Mouse (Mus musculus) urinary bladder, adult 2 months (tissue): ENCODE data around the gene Abhd4. TPM values are rescaled to one million over a fixed set of nuclear protein-coding genes. Genes with fewer than 3 reads are reported as not detected.
"Not testable (repeated sequence)": the region's sequence is repeated elsewhere in the genome, so short reads cannot be mapped to it uniquely, and the experiment has no call there.

ENCODE experiments used
- DNase-seq: peaks from one replicate; pipeline ENCODE4 v3.0.0; 2022; ENCODE audit warnings: low spot score
- polyA plus RNA-seq: library from polyadenylated mRNA; depleted of rRNA; stranded (reverse); fragments of >200 nt; gene quantifications from 2 replicates; pipeline ENCODE4 v1.2.3, GENCODE M21; 2012

Abhd4 gene
- polyA plus RNA-seq, 1 experiment = 38.1 TPM

DNA sequence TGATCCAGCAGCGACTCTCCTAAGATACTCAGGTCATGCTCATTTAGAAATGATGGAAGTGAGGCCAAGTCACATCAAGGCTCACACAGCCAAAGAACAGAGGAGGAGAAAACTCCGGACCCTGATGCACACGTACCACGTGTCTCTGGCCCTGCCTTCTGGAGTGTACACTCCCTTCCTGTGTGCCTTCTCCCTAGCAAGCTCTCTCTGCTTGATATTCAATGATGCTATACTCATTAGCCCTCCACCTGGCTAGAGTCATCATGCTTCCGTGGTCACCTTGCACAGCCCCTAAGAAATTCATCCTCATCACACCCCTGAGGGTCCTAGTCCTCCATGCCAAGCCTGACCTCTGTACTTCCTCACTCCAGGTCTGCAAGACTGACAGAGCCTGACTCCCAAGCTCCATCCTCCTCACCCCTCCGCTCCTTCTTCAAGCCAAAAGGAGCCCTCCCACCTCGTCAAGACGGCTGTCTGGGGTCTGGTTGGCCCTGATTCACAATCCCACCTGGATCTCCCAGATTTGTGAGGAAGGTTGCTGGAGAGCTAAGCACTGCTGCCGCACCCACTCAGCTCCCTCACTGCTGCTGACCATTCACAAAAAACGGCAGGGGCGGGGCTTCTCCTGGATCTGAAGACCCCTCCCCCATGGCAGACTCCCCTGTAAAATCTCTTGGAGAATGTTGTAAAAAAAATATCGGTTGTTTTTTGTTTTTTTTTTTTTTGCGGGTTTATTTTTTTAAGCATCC lies 30.5 kb upstream of the Abhd4 start:
- DNase-seq = no peak

DNA sequence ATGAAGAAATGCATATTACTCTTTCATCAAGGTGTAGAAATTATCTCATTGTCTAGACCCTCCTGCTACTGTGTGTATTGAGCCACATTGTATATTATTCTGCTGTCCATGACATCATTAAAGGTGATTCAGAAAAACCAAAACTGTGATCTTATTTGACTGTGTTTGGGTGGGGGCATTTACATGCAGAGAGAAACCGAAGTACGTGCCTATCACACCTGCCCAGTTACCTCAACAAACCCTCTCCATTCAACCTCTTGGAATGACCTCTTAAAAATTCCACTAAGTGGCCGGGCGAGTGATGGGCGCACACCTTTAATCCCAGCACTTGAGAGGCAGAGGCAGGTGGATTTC lies 29.9 kb upstream of the Abhd4 start:
- no peak for DNase-seq

DNA sequence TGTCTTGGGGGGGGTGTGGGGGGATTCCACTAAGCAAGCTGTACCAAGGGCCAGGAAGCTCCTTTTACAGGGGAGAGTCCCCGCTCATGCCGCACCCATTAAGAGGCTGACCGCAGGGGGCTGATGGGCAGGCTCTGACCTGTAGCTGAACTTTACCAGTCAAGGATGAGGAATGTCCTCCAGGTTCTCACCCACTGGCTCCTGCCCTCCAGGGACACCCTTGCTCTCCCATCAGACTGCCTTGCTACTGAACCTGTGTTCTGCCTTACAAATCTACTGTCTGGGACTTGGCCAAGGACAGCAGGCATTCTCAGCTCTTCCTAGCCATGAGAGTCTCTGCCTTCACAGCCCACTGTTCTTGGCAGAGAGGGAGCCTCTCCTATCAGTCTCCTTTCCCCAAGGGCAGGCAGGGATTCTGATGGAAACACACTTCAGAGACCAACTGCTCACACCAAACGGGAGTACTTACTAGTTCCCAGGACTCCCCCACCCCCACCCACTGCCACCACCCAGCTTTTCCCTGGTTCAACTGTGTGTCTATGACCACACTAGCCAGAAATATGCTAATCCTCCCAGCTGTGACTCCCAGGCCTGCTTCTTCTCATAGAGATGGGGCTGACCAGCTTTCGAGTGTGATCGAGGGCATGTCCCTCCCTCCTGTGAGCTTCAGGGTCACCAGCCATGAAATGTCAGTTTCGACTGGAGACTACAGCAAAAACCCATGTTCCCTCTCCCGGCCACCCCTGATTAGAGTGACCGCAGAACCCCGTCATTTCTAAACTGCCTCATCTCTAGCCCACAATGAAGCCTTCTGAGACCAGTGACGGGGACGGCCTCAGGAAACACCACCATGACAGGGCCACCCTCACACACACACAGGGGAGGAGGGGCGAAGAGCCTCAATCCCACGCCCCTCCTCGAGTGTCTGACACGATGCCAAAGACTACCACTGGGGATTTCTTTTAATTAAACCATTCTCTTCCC lies 29.2 kb upstream of the Abhd4 start:
- DNase-seq = no peak

- no peak for DNase-seq
Observed at GRCm38 (mm10) chr14:54225725-54226124, 28.3 kb upstream of the Abhd4 start.

DNA sequence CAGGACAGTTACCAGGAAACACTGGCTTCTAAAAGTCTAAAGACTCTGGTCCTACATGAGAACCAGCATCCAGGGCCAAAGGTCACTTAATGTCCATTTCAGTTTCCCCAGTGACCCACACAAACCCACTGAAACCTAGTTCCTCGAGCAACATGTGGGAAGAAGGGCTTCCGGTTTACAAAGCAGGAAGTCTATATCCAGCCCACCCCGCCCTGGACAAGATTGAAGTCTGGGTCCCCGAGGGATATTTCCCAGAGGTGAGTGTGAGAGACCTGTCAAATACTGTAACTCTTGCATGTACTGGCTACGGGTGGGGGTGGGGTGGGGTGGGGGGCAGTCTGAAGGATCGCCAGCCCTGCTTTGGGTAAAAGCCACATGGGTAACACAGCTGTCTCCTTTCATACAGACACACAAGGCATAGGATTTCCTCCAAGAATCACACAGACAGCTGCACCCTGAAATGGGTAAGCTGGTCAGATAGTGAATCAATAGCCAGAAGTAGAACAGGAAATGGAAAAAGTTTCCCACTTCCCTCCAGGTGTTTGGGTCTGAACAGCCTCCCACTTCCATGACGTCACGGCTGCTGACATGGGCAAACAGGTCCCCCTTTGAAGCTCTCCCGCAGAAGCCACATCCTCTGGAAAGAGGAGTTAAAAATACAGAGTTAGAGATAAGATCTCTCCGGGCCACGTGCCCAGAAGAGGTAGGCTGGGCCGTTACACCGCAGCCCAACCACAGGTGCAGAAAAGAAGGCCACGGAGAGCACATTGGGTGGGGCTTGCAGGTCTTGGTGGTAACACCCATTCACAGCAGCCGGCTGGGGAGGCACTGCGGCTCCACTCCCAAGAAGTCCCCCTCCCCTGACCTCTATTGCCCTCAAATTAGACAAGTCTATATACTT lies 26.8 kb upstream of the Abhd4 start:
- DNase-seq = peak; percentile 47

DNA sequence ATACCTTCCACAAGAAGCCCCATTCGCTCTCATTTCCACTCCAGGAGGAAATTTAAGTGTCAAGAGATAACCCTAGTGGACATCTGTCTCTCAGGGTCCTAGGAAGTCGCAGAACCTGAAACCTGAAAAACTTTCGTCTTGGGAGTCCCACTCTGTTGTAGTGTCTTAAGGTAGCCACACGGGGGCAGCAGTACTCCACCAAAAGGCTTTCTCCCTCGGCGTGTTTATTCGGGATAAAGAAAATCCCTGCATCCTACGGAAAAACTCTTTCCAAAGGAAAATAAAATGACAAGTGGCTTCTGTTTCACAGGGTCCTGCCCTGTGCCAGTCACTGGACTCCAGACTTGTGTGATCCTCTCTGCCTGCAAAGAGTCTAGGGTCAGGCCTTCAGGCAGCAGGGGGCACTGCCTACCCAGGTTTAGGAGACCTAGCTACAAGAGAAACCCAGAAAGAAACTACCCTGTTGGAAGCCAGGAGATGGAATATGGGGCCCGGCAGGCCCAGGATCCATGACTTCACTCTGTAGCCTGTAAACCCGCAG lies 26.0 kb upstream of the Abhd4 start:
- DNase-seq = peak; percentile 53

GRCm38 (mm10) chr14:54228501-54228900 lies 25.5 kb upstream of the Abhd4 start:
- no peak for DNase-seq

- DNase-seq = no peak
Observed at GRCm38 (mm10) chr14:54228933-54229713, 24.9 kb upstream of the Abhd4 start.

DNA sequence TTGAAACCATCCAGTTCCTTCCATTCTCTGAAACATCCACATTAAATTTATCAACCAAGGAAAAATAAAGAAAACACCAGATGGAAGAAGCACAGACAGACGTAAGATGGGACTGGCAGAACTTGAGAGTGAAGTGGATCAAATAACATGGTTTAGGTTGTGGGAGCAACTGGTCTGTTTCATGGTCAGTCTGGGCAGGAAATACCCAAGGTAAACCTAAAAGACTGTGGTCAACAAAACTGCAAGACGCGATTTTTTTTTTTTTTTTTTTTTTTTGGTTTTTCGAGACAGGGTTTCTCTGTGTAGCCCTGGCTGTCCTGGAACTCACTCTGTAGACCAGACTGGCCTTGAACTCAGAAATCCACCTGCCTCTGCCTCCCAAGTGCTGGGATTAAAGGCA lies 24.1 kb upstream of the Abhd4 start:
- not testable (repeated sequence) for DNase-seq

- DNase-seq = no peak
Observed at GRCm38 (mm10) chr14:54230638-54231150, 23.3 kb upstream of the Abhd4 start.

DNA sequence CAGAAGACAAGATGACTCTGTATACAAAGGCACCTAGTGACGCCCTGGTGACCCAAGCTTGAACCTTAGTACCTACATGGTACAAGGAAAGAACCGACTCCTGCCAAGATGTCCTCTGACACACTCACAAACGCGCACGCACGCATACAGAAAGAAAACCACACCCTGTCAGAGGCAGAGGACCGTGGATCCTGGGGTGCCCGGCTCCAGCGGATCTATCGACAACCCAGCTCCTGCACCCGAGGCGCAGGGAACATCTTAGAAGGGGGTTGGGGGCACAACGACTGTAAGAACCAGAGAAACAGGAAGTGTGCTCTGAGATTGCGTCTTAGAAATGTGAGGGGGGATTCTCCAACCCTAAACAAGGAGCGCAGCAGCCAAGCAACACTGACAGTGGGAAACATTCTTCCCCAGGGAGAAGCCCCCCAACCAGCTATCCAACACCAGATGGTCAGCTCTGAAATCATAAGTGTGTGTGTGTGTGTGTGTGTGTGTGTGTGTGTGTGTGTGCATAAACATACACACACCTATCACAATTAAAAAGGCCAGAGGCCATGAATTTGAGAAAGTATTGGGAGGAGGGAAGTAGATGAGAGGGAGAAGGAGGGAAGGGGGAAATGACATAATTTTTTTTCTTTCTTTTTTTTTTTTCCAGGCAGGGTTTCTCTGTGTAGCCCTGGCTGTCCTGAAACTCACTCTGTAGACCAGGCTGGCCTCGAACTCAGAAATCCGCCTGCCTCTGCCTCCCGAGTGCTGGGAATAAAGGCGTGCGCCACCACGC lies 22.6 kb upstream of the Abhd4 start:
- no peak for DNase-seq

DNA sequence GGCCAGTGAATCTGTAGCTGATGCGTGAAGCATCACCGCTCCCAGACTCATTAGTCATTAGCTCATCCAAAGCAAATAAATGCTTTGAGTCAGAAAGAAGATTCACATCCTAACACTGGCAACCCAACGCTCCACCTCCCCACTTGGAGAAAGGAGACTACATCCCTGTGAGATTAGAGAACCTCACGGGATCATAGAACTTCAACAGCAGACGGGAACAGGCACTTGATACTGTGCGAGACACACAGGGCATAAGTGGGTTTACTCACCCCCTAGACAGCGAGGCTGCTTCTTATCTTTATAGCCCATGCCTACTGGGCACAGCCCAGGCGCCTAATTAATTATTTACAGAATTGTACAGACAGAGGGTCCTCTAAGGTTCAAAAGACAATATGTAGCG lies 21.8 kb upstream of the Abhd4 start:
- DNase-seq = no peak

- DNase-seq = no peak
Observed at GRCm38 (mm10) chr14:54232811-54233558, 21.0 kb upstream of the Abhd4 start.

DNA sequence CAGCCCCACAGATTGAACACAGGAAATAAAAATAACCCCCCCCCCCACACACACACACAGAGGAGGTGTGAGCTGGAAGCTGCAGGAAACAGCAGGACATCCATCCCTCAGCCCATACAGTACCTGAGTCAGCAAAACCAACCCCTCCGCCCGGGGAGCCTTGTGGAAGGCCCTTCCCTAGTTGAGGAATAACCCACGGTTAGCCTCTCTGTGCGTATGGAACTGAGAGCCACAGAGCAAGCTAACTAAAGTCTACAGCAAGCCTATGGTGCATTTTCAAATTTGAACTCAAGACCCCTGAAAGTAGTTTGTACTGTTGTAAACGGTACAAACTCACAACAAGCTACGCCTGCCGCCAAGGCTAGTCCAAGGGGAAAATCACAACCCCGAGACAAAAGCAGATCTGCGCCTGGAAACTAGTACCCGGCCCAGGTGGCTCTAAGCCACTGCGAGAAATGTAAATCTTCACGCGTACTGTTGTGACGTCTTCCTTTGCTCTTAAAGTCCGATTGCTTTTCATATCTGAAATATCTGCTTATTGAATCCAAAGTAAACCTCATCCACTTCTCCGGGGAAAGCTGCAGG lies 20.3 kb upstream of the Abhd4 start:
- no peak for DNase-seq

DNA sequence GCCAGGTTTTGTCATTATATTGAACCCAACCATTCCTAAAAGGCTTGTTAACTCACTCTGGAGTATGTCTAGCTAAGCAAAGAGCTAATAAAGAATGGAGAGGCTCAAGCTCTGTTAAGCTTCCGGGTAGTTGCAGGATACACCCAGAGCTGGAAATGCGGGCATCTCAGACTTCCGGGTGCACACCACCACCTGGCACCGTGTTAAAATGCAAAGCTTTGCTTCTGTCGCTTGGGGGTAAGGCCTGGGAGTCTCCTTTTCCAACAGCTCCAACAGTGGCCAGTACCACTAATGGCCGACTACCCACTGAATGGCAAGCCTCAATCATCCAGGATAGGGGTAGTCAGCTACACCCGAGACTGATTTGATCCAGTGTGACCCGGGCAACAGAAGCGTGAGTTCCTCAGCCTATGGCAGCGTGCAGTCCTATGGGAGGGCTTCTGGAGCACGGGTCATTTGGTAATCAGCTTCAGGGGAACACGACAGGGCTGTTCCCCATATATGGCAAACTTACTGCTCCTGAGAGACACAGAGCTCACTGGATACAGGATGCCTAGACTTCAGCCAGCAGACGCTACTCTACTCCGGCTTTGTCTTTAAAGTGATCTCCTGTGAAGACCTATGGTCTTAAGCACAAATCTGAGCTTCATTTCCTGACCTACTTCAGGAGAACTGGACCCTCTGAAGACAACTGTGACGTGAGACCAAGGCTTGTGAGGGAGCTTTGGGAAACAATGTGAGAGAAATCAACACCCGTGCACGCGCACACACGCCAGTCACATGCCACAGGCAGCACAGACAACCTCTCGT lies 19.6 kb upstream of the Abhd4 start:
- DNase-seq = no peak

DNA sequence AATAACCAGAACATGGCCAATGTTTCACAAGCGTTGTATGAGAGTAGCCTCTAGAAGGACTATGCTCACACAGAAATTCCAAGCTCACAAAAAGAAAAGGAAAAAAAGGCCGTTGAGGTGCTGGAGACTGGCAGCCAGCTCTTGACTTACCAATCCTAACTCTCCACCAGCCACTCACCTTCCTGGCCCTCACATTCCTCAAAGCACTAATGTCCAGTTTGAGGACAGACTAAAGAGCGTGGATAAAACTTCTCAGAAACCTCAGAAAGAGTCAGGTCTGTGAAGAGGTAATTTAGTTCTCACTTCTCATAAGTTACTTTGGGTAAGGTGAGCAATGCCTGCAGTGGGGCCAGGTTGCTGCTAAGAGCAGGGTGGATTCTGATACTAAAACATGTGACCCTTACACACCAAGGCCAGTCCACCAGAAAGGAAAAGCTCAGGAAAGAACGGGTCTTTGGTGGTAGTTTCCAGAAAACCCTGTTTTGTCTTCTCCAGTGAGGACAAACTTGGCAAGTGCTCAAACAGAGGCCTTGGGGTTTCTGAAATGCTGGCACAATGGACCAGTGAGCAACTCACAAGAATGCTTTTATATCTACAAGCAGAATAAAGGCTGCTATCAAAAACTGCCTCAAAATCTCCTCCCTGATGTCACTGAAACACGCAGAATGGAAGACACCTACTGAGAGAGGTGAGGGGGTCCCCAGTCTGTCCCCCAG lies 18.0 kb upstream of the Abhd4 start:
- DNase-seq = no peak

DNA sequence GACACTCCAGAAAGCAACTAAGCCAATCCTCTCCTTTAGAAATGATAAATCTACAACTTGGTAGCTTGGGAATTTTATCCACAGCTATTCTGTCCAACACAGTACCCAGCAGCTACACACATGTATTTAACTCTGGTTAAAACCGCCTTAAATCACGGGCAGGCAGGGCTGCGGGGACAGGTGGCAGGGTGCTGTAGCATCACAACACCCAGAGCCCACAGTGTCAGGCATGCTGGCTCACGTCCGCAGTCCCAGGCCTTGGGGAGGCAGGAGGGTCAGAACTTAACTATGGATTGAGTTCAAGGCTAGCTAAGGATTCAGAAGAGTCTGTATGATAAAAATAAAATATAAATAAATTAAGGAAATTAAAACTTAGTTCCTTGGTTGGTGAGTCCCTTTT lies 17.1 kb upstream of the Abhd4 start:
- no peak for DNase-seq
